Mouse (Mus musculus) megakaryocyte, adult 5-6 weeks (primary cell): ENCODE data around the gene Gstm7. TPM values are rescaled to one million over a fixed set of nuclear protein-coding genes. Genes with fewer than 3 reads are reported as not detected.

Experiments used
- ATAC-seq: 2 replicates; pipeline ENCODE4 v1.8.0; 2016; ENCODE audit warnings: mild to moderate bottlenecking, inconsistent platforms; ENCODE audit not compliant: poor library complexity, severe bottlenecking
- total RNA-seq, 2 experiments: library from RNA; stranded (forward) in 1 of 2; stranded (reverse) in 1 of 2; fragments of 153-499, 151-499 nt in 1 of 2; fragments of 221-1000, 200-1000 nt in 1 of 2; gene quantifications; 2 replicates each; pipeline versions ENCODE4 v1.2.3 to v1.2.4; 2015 to 2017

The Gstm7 gene
- total RNA-seq, 2 experiments from 2014 or later, result 0.44 to 1.9 TPM

GRCm38 (mm10) chr3:107877747-107878736 lies 53.6 kb downstream of the Gstm7 start:
- peak; percentile 68 for ATAC-seq

GRCm38 (mm10) chr3:107877005-107877404 lies 54.6 kb downstream of the Gstm7 start, which contains the start of gene Eps8l3:
Gene Eps8l3 (plus strand): TSS chr3:107877229.
- ATAC-seq, result no peak

Other genes with a start within 250 kb of the Gstm7 start
- 49.1 and 52.5 TPM in 2 replicates for gene Ahcyl1, start 235.3 kb downstream of the Gstm7 start, total RNA-seq (2015)
- gene Ahcyl1, start 235.3 kb downstream of the Gstm7 start, total RNA-seq (2017), result 25.1 and 33.2 TPM in 2 replicates
- gene Csf1, start 171.3 kb downstream of the Gstm7 start, total RNA-seq (2015), result 14.7 and 15.4 TPM in 2 replicates
- gene Csf1, start 171.3 kb downstream of the Gstm7 start, total RNA-seq (2017), result 6.5 and 6.9 TPM in 2 replicates
- gene Eps8l3, start 54.6 kb downstream of the Gstm7 start, total RNA-seq (2015), result not detected in 2 replicates
- gene Eps8l3, start 54.6 kb downstream of the Gstm7 start, total RNA-seq (2017), result not detected in 2 replicates
- 4.7 and 15.4 TPM in 2 replicates for gene Gstm5, start 36.0 kb downstream of the Gstm7 start, total RNA-seq (2015)
- 2.5 and 3.5 TPM in 2 replicates for gene Gstm5, start 36.0 kb downstream of the Gstm7 start, total RNA-seq (2017)
- not detected in 2 replicates for gene Gstm6, start 11.9 kb upstream of the Gstm7 start, total RNA-seq (2015)
- gene Gstm6, start 11.9 kb upstream of the Gstm7 start, total RNA-seq (2017), result not detected in 2 replicates
- not detected in 2 replicates for gene Gstm3, start 37.5 kb upstream of the Gstm7 start, total RNA-seq (2015)
- gene Gstm3, start 37.5 kb upstream of the Gstm7 start, total RNA-seq (2017), result not detected in 2 replicates
- gene Gstm2, start 54.6 kb upstream of the Gstm7 start, total RNA-seq (2015), result 0.62 TPM in 1 of 2 replicates, not detected in the other
- 0.44 TPM in 1 of 2 replicates, not detected in the other for gene Gstm2, start 54.6 kb upstream of the Gstm7 start, total RNA-seq (2017)
- 320 and 346 TPM in 2 replicates for gene Gstm1, start 86.2 kb upstream of the Gstm7 start, total RNA-seq (2015)
- gene Gstm1, start 86.2 kb upstream of the Gstm7 start, total RNA-seq (2017), result 156 and 179 TPM in 2 replicates
- 8.0 and 10.1 TPM in 2 replicates for gene Gstm4, start 113.1 kb upstream of the Gstm7 start, total RNA-seq (2015)
- gene Gstm4, start 113.1 kb upstream of the Gstm7 start, total RNA-seq (2017), result 6.5 and 12.1 TPM in 2 replicates
- 16.3 and 20.9 TPM in 2 replicates for gene Ampd2, start 154.8 kb upstream of the Gstm7 start, total RNA-seq (2015)
- 21.8 and 23.1 TPM in 2 replicates for gene Ampd2, start 154.8 kb upstream of the Gstm7 start, total RNA-seq (2017)
- not detected in 2 replicates for gene Gnat2, start 161.0 kb upstream of the Gstm7 start, total RNA-seq (2015)
- gene Gnat2, start 161.0 kb upstream of the Gstm7 start, total RNA-seq (2017), result not detected in 2 replicates
- gene Gnai3, start 214.3 kb upstream of the Gstm7 start, total RNA-seq (2015), result 136 and 146 TPM in 2 replicates
- 154 and 160 TPM in 2 replicates for gene Gnai3, start 214.3 kb upstream of the Gstm7 start, total RNA-seq (2017)
- not detected in 2 replicates for gene Gpr61, start 223.1 kb upstream of the Gstm7 start, total RNA-seq (2015)
- not detected in 2 replicates for gene Gpr61, start 223.1 kb upstream of the Gstm7 start, total RNA-seq (2017)